Mouse (Mus musculus) kidney, postnatal 0 days (tissue): ENCODE data around the gene Gabbr1. TPM values are rescaled to one million over a fixed set of nuclear protein-coding genes. Genes with fewer than 3 reads are reported as not detected.

Source experiments
- ATAC-seq: fragments of 200-750 bp; cut with Nextera tagmentation; replicated peaks from 2 replicates; pipeline ENCODE4 v1.8.0; 2017; ENCODE audit warnings: low read depth, moderate number of reproducible peaks, moderate TSS enrichment, moderate library complexity; ENCODE audit not compliant: low FRiP score
- DNase-seq: peaks from one replicate; pipeline ENCODE4 v3.0.0-alpha.2; 2016; ENCODE audit warnings: low spot score
- H3K27ac ChIP-seq: fragments of 300-500 bp; sonication (generic); 2 replicates; pipeline ENCODE4 v1.5.1; 2014; ENCODE audit warnings: mild to moderate bottlenecking
- H3K27me3 ChIP-seq: fragments of 300-500 bp; sonication (generic); 2 replicates; pipeline ENCODE4 v1.6.1; 2014; ENCODE audit warnings: low read length, mixed read lengths; ENCODE audit not compliant: insufficient read depth
- H3K36me3 ChIP-seq: fragments of 300-500 bp; sonication (generic); 2 replicates; pipeline ENCODE4 v1.6.1; 2014; ENCODE audit warnings: low read length, mixed read lengths; ENCODE audit not compliant: insufficient read depth
- H3K4me1 ChIP-seq: fragments of 300-500 bp; sonication (generic); replicated peaks from 2 replicates; pipeline ENCODE4 v1.6.1; 2014; ENCODE audit warnings: antibody characterized with exemption, low read length, mixed read lengths; ENCODE audit not compliant: insufficient read depth
- H3K4me2 ChIP-seq: fragments of 300-500 bp; sonication (generic); 2 replicates; pipeline ENCODE4 v1.6.1; 2014; ENCODE audit warnings: mild to moderate bottlenecking, low read length, moderate library complexity, mixed read lengths
- H3K4me3 ChIP-seq: fragments of 300-500 bp; sonication (generic); replicated peaks from 2 replicates; pipeline ENCODE4 v1.5.1; 2014; ENCODE audit warnings: low read depth, low read length
- H3K9ac ChIP-seq: fragments of 300-500 bp; sonication (generic); 2 replicates; pipeline ENCODE4 v1.6.1; 2014; ENCODE audit warnings: low read depth, low read length
- H3K9me3 ChIP-seq: fragments of 300-500 bp; sonication (generic); replicated peaks from 2 replicates; pipeline ENCODE4 v1.6.1; 2016; ENCODE audit warnings: low read length, inconsistent platforms, mixed read lengths
- CTCF ChIP-seq: IDR thresholded peaks from 2 replicates; pipeline ENCODE4 v1.5.1; 2016; ENCODE audit warnings: antibody characterized with exemption, low read depth, mild to moderate bottlenecking, moderate library complexity
- WGBS: fragments of 180-500 bp; shearing (Covaris S2); extraction: QIAGEN DNeasy Blood & Tissue Kit; methylation state at CpG from one replicate; pipeline ENCODE4 v1.1.7; 2014; 5-methylcytosine and 5-hydroxymethylcytosine counted together
- polyA plus RNA-seq: library from polyadenylated mRNA; unstranded; fragments of >200 nt; fragmentation: Nextera tagmentation; extraction: Ambion mirVana; gene quantifications from 2 replicates; pipeline ENCODE4 v1.2.1, GENCODE M21; 2015

Gene Gabbr1
- polyA plus RNA-seq, 1 experiment from 2014 or later, result 6.1 TPM

DNA sequence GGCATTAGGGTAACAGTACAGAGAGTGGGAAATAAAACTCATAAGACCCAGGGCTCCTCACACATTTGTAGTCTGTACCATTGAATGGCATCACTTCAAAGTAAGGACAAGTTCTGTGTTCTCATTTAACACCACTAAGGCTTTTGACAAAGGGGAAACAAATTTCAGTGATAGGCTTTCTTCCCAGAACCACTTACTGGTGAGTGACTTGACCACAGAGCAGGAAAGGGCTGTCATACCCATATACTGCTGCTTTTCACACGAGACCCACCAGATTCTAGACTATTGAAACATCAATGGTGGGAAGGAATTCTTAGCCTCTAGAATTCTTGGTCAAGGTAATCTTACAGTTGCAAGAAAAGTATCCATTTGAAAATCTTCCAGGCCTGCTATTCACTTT lies 46.4 kb downstream of the Gabbr1 start:
- H3K9ac ChIP-seq, result no peak overlapping the region
- ATAC-seq, result no peak
- no peak overlapping the region for H3K4me3 ChIP-seq
- 72% methylated on average over 1 of the region's 1 CpGs for WGBS
- H3K9me3 ChIP-seq, result no peaks in the 10 kb centered on the region
- H3K4me1 ChIP-seq, result no peaks in the 10 kb centered on the region
- DNase-seq, result no peak
- no peak for TF ChIP-seq CTCF
- H3K27ac ChIP-seq, result no peak overlapping the region
- no peak overlapping the region for H3K4me2 ChIP-seq
- H3K27me3 ChIP-seq, result no peaks in the 10 kb centered on the region
- H3K36me3 ChIP-seq, result no peaks in the 10 kb centered on the region

DNA sequence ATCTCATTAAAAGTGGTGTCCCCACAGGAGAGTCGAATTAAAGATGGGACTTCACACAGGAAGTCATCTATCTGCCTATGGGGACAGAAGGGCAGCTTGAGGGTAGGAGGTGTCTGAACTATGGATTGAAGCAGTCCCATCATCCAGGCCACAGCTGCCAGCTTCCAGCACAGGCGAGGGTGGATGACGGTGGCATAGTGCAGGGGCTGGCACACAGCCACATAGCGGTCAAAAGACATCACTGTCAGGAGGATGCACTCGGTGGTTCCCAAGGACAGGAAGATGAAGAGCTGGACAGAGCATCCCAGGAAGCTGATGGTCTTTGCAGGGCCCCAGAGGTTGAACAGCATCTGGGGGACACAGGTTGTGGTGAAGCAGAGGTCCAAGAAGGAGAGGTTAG lies 47.5 kb downstream of the Gabbr1 start:
- Histone ChIP-seq H3K4me3 (no peak overlapping the region), H3K27me3 (no peaks in the 10 kb centered on the region), H3K9ac (no peak overlapping the region), H3K36me3 (no peaks in the 10 kb centered on the region), H3K9me3 (no peaks in the 10 kb centered on the region), H3K4me1 (no peaks in the 10 kb centered on the region), H3K4me2 (no peak overlapping the region), H3K27ac (no peak overlapping the region)
- ATAC-seq (no peak), DNase-seq (no peak)
- 76% methylated on average over 5 of the region's 5 CpGs for WGBS
- no peak for TF ChIP-seq CTCF

DNA sequence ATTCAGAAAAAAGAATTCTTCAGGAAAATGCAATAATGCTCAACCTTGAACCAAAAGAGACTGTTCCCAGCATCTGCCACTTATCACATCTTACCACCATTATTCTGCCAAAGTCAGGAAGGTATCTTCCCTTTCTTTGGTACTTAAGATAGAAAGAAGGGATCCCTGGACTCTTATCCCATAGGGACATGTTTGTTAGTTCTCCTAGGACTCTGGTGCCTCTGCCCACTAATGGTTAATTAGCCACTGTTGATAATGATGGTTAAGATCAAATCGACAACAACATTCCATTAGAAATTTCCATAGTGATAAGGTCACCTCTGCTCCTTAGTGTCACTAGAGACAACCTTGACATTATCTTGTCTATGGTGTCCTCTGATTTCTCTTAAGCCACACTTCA lies 52.4 kb downstream of the Gabbr1 start, which contains the start of gene Olfr91:
Gene Olfr91, minus strand, starts transcription at position 101 of the 400 bp plus-strand sequence.
- no peak within 1 kb of the TSS for H3K27ac ChIP-seq
- no peak for ATAC-seq
- H3K36me3 ChIP-seq, result no peaks in the 10 kb centered on the region
- no peaks in the 10 kb centered on the region for H3K9me3 ChIP-seq
- 92% methylated on average over 1 of the region's 1 CpGs for WGBS
- no peak within 1 kb of the TSS for H3K9ac ChIP-seq
- H3K27me3 ChIP-seq, result no peaks in the 10 kb centered on the region
- DNase-seq, result no peak
- no peaks in the 10 kb centered on the region for H3K4me1 ChIP-seq
- no peak for TF ChIP-seq CTCF
- no peak within 1 kb of the TSS for H3K4me3 ChIP-seq
- no peak within 1 kb of the TSS for H3K4me2 ChIP-seq

DNA sequence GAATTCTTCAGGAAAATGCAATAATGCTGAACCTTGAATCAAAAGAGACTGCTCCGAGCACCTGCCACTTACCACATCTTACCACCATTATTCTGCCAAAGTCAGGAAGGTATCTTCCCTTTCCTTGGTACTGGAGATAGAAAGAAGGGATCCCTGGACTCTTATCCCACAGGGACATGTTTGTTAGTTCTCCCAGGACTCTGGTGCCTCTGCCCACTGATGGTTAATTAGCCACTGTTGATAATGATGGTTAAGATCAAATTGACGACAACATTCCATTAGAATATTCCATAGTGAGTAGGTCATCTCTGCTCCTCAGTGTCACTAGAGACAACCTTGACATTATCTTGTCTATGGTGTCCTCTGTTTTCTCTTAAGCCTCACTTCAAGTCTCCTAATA lies 74.2 kb downstream of the Gabbr1 start, which contains the start of gene Olfr92:
Gene Olfr92, minus strand, starts transcription at position 101 of the 400 bp plus-strand sequence.
- Histone ChIP-seq H3K27ac (no peak within 1 kb of the TSS), H3K27me3 (no peaks in the 10 kb centered on the region), H3K36me3 (no peaks in the 10 kb centered on the region), H3K4me2 (no peak within 1 kb of the TSS), H3K9me3 (no peaks in the 10 kb centered on the region), H3K4me1 (no peaks in the 10 kb centered on the region), H3K4me3 (no peak within 1 kb of the TSS), H3K9ac (no peak within 1 kb of the TSS)
- no peak for ATAC-seq
- DNase-seq, result no peak
- TF ChIP-seq CTCF, result no peak
- 92% methylated on average over 2 of the region's 2 CpGs for WGBS

Other genes starting within 250 kb of the Gabbr1 start
- gene H2-M10.6, start 233.8 kb upstream of the Gabbr1 start, polyA plus RNA-seq, result not detected in 2 replicates
- 33.2 and 33.6 TPM in 2 replicates for gene Trim26, start 208.8 kb upstream of the Gabbr1 start, polyA plus RNA-seq
- gene Trim15, start 178.8 kb upstream of the Gabbr1 start, polyA plus RNA-seq, result 0.08 TPM in 1 of 2 replicates, not detected in the other
- 0.34 and 0.43 TPM in 2 replicates for gene Trim10, start 176.4 kb upstream of the Gabbr1 start, polyA plus RNA-seq
- not detected in 2 replicates for gene Trim40, start 155.8 kb upstream of the Gabbr1 start, polyA plus RNA-seq
- not detected in 2 replicates for gene Trim31, start 147.8 kb upstream of the Gabbr1 start, polyA plus RNA-seq
- gene Rnf39, start 103.0 kb upstream of the Gabbr1 start, polyA plus RNA-seq, result 0.34 and 0.46 TPM in 2 replicates
- 105 and 110 TPM in 2 replicates for gene Ppp1r11, start 94.2 kb upstream of the Gabbr1 start, polyA plus RNA-seq
- 83.6 and 87.6 TPM in 2 replicates for gene Znrd1, start 87.4 kb upstream of the Gabbr1 start, polyA plus RNA-seq
- 6.0 and 7.2 TPM in 2 replicates for gene Znrd1as, start 87.4 kb upstream of the Gabbr1 start, polyA plus RNA-seq
- gene 2410137M14Rik, start 64.7 kb upstream of the Gabbr1 start, polyA plus RNA-seq, result not detected in 2 replicates
- gene H2-M5, start 56.4 kb upstream of the Gabbr1 start, polyA plus RNA-seq, result 0.05 and 0.08 TPM in 2 replicates
- 28.2 and 32.6 TPM in 2 replicates for gene Zfp57, start 44.8 kb upstream of the Gabbr1 start, polyA plus RNA-seq
- gene Mog, start 22.6 kb upstream of the Gabbr1 start, polyA plus RNA-seq, result not detected in 2 replicates
- not detected in 2 replicates for gene Olfr90, start 42.5 kb downstream of the Gabbr1 start, polyA plus RNA-seq
- not detected in 2 replicates for gene Olfr91, start 52.3 kb downstream of the Gabbr1 start, polyA plus RNA-seq
- gene Olfr92, start 74.1 kb downstream of the Gabbr1 start, polyA plus RNA-seq, result not detected in 2 replicates
- not detected in 2 replicates for gene Olfr93, start 115.5 kb downstream of the Gabbr1 start, polyA plus RNA-seq
- gene Ubd, start 147.9 kb downstream of the Gabbr1 start, polyA plus RNA-seq, result not detected in 2 replicates
- gene Olfr94, start 155.0 kb downstream of the Gabbr1 start, polyA plus RNA-seq, result not detected in 2 replicates
- not detected in 2 replicates for gene Olfr95, start 167.2 kb downstream of the Gabbr1 start, polyA plus RNA-seq
- not detected in 2 replicates for gene Olfr96, start 174.2 kb downstream of the Gabbr1 start, polyA plus RNA-seq
- not detected in 2 replicates for gene Olfr97, start 191.4 kb downstream of the Gabbr1 start, polyA plus RNA-seq
- gene Olfr98, start 217.8 kb downstream of the Gabbr1 start, polyA plus RNA-seq, result not detected in 2 replicates
- gene H2-M3, start 224.3 kb downstream of the Gabbr1 start, polyA plus RNA-seq, result 2.3 and 2.8 TPM in 2 replicates
- gene Olfr99, start 237.5 kb downstream of the Gabbr1 start, polyA plus RNA-seq, result not detected in 2 replicates